23 mouse cellular contexts compared by ENCODE assay signal in the genomic region with DNA sequence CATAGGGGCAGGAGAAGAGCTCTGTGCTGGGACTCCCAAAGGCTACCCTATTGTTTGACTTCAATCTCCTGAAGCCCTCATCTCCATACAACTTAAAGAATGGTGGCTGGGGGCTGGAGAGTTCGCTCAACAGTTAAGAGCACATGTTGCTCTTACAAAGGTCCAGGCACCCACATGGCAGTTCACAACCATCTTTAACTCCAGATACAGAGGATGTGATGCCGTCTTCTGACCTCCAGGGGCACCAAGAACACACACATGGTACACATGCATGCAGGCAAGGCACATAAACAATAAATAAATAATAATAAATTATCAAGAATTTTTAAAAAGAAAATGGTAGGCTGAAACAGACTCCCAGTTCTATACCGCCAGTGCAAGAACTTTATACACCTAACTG. TPM values are rescaled to one million over a fixed set of nuclear protein-coding genes. Genes with fewer than 3 reads are reported as not detected.
DNase-seq lines count a peak whose midpoint lies in the region; ATAC-seq and TF ChIP-seq lines count a peak whose summit lies in the region.
"Had no signal": no experiment of that assay in that cellular context is flagged by ENCODE, and none has a peak within 500 bp of the region (broad histone marks: within the 10 kb centered on the region; RNA-seq: fewer than 3 reads in every experiment).

No protein-coding gene starts in this region.

- H3K9me3 ChIP-seq in intestine, postnatal 0 days (ENCODE audit: control insufficient read depth): no peaks in the 10 kb centered on the region
- H3K9me3 ChIP-seq in intestine, embryonic 16.5 days (ENCODE audit: control insufficient read depth, low read length): no peaks in the 10 kb centered on the region
- no peaks in the 10 kb centered on the region for H3K9me3 ChIP-seq in liver, embryonic 12.5 days (replicated peaks)
- H3K9me3 ChIP-seq: embryonic facial prominence, embryonic 15.5 days; heart, embryonic 13.5 days; hindbrain, embryonic 15.5 days; midbrain, embryonic 13.5 days had no signal

- 89% methylated on average over 3 of the region's 3 CpGs for WGBS in intestine, postnatal 0 days
- 82% methylated on average over 3 of the region's 3 CpGs for WGBS in intestine, embryonic 16.5 days
- WGBS in liver, embryonic 12.5 days (ENCODE audit: insufficient replicate concordance): 77% methylated on average over 3 of the region's 3 CpGs

- no peak overlapping the region for H3K4me2 ChIP-seq in intestine, postnatal 0 days (replicated peaks; ENCODE audit: low read depth)
- no peak overlapping the region for H3K4me2 ChIP-seq in intestine, embryonic 16.5 days (ENCODE audit: low read depth, low read length)
- H3K4me2 ChIP-seq in liver, embryonic 12.5 days: no peak overlapping the region
- H3K4me2 ChIP-seq: embryonic facial prominence, embryonic 15.5 days; hindbrain, embryonic 15.5 days; midbrain, embryonic 13.5 days had no signal

- TF ChIP-seq CTCF in intestine, postnatal 0 days (IDR thresholded peaks at IDR 0.05; ENCODE audit: low read depth): peak; percentile 38

- no peak overlapping the region for H3K4me3 ChIP-seq in intestine, postnatal 0 days (ENCODE audit: low read depth, low read length)
- H3K4me3 ChIP-seq in intestine, embryonic 16.5 days (ENCODE audit: low read length): no peak overlapping the region
- H3K4me3 ChIP-seq in liver, embryonic 12.5 days: no peak overlapping the region
- H3K4me3 ChIP-seq: embryonic facial prominence, embryonic 15.5 days; gastrocnemius, adult 2 months; hindbrain, embryonic 15.5 days; midbrain, embryonic 13.5 days had no signal

- H3K27ac ChIP-seq in intestine, postnatal 0 days (ENCODE audit: low read depth, low read length): no peak overlapping the region
- no peak overlapping the region for H3K27ac ChIP-seq in intestine, embryonic 16.5 days (ENCODE audit: low read length)
- H3K27ac ChIP-seq in liver, embryonic 12.5 days: 0 out of 2 replicates have a peak overlapping the region, but pooled peaks have one; percentile 30
- H3K27ac ChIP-seq: embryonic facial prominence, embryonic 15.5 days; gastrocnemius, adult 2 months; heart, embryonic 13.5 days; hindbrain, embryonic 15.5 days; midbrain, embryonic 13.5 days had no signal

- no peak for ATAC-seq in intestine, postnatal 0 days
- no peak for ATAC-seq in intestine, embryonic 16.5 days
- ATAC-seq in liver, embryonic 12.5 days: no peak
- ATAC-seq: midbrain, embryonic 13.5 days had no signal

- no peaks in the 10 kb centered on the region for H3K27me3 ChIP-seq in intestine, postnatal 0 days (replicated peaks; ENCODE audit: control insufficient read depth, insufficient read depth, low read length)
- H3K27me3 ChIP-seq in intestine, embryonic 16.5 days (replicated peaks; ENCODE audit: control insufficient read depth, insufficient read depth, low read length): no peaks in the 10 kb centered on the region
- H3K27me3 ChIP-seq in liver, embryonic 12.5 days (replicated peaks): no peaks in the 10 kb centered on the region
- H3K27me3 ChIP-seq: CH12.LX; embryonic facial prominence, embryonic 15.5 days; heart, embryonic 13.5 days; hindbrain, embryonic 15.5 days; midbrain, embryonic 13.5 days had no signal

- H3K36me3 ChIP-seq in intestine, postnatal 0 days (ENCODE audit: control insufficient read depth, insufficient read depth): no peaks in the 10 kb centered on the region
- no peaks in the 10 kb centered on the region for H3K36me3 ChIP-seq in intestine, embryonic 16.5 days (ENCODE audit: control insufficient read depth, insufficient read depth, low read length)
- H3K36me3 ChIP-seq in liver, embryonic 12.5 days: no peaks in the 10 kb centered on the region
- H3K36me3 ChIP-seq: embryonic facial prominence, embryonic 15.5 days; heart, embryonic 13.5 days; hindbrain, embryonic 15.5 days; midbrain, embryonic 13.5 days had no signal

- peak; percentile 26 for DNase-seq in 416B (ENCODE audit: low read depth)
- peak; percentile 65 for DNase-seq in ES-CJ7 (ENCODE audit: low read depth, low spot score)
- DNase-seq in gastrocnemius, postnatal 25 days: no peak
- DNase-seq in thymus, postnatal 10 days (ENCODE audit: low spot score in 2 of 2): no peak
- no peak for DNase-seq in left cerebral cortex, adult 9 months (ENCODE audit: low spot score in 2 of 2)
- DNase-seq: adrenal gland, postnatal 14 days; cerebellum, adult 11 months; cerebellum, postnatal 25 days; gastrocnemius, adult 2 months; heart, postnatal 4 days; kidney, adult 2 months; kidney, postnatal 14 days; left cerebral cortex, postnatal 4 days; right cerebral cortex, adult 18-20 months; thymus, postnatal 4 days had no signal

- H3K9ac ChIP-seq in intestine, postnatal 0 days (ENCODE audit: low read depth, low read length): no peak overlapping the region
- no peak overlapping the region for H3K9ac ChIP-seq in intestine, embryonic 16.5 days (ENCODE audit: low read depth, low read length)
- no peak overlapping the region for H3K9ac ChIP-seq in liver, embryonic 12.5 days
- H3K9ac ChIP-seq: embryonic facial prominence, embryonic 15.5 days; heart, embryonic 13.5 days; hindbrain, embryonic 15.5 days; midbrain, embryonic 13.5 days had no signal

- peaks cover 9% of the 10 kb centered on the region; the same call in 1 of the 2 replicates for H3K4me1 ChIP-seq in intestine, postnatal 0 days (replicated peaks; ENCODE audit: control insufficient read depth, insufficient read depth, low read length)
- peaks cover 4% of the 10 kb centered on the region; the same call in 1 of the 2 replicates for H3K4me1 ChIP-seq in intestine, embryonic 16.5 days (ENCODE audit: control insufficient read depth, insufficient read depth, low read length)
- peaks cover 63% of the 10 kb centered on the region for H3K4me1 ChIP-seq in liver, embryonic 12.5 days

RNA-seq across cellular contexts. Expression of gene Rabgap1l, which starts 3.1 kb away (rescaled TPM):
- polyA plus RNA-seq in intestine, postnatal 0 days (2015; fragmentation: Nextera tagmentation; extraction: Ambion mirVana): 23.2 and 25.6 TPM in 2 replicates
- polyA plus RNA-seq in intestine, embryonic 16.5 days (2015; fragmentation: Nextera tagmentation; extraction: Ambion mirVana): 16.7 and 18.5 TPM in 2 replicates
- 55.7 and 55.8 TPM in 2 replicates for polyA plus RNA-seq in liver, embryonic 12.5 days (2016; fragmentation: Nextera tagmentation; extraction: Ambion mirVana)
- total RNA-seq in gastrocnemius, postnatal 25 days (2021): 10 to 100 TPM in 1 of 2 experiments, 1 to 10 TPM in 1; 9.4 to 11.8 TPM

Comparison
In these comparisons a context has a peak if more than half of its experiments do, and no peak if none do; other contexts are left out.
1. DNase-seq: peak in 416B (single experiment) and ES-CJ7 (single experiment); none in gastrocnemius, postnatal 25 days (single experiment), thymus, postnatal 10 days (0 of 2) and left cerebral cortex, adult 9 months (0 of 2).